Mouse (Mus musculus): Measurements from ENCODE around the gene Sema6d. TPM values are rescaled to one million over a fixed set of nuclear protein-coding genes. Genes with fewer than 3 reads are reported as not detected.

The Sema6d gene
- polyA plus RNA-seq, 2 experiments, result 12.9 to 19.1 TPM

DNA sequence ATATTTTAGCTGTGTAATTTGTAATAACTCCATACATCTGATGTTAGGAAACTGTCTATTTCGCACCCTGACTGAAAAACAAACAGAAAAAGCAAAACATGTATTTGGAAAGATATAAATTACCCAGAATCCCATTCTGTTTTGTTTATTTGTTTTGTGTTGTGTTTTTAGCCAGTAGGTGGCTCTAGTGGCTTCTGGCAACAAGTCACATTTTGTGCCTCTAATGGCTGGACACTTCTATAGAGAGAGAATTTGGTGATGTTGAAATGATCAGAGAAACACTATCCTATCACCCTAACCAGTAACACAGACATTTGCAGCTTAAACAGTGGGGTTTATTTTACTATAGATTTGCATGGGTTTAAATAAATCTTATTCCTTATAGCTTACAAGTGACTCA lies 515.6 kb downstream of the Sema6d start:
- Histone ChIP-seq H3K4me2 (replicated peaks; ENCODE audit: low read depth, low read length, severe bottlenecking) (no peak overlapping the region), H3K9me3 (ENCODE audit: control insufficient read depth, low read length) (no peaks in the 10 kb centered on the region), H3K4me1 (ENCODE audit: control insufficient read depth, insufficient read depth, low read length) (no peaks in the 10 kb centered on the region; the same call in 1 of the 2 replicates), H3K4me3 (replicated peaks; ENCODE audit: low read length) (no peak overlapping the region), H3K9ac (ENCODE audit: low read depth, low read length, severe bottlenecking) (no peak overlapping the region), H3K27me3 (ENCODE audit: control insufficient read depth, insufficient read depth, low read length) (peaks cover 8% of the 10 kb centered on the region; the same call in 1 of the 2 replicates), H3K36me3 (ENCODE audit: control insufficient read depth, insufficient read depth, low read length) (no peaks in the 10 kb centered on the region), H3K27ac (replicated peaks; ENCODE audit: low read depth, low read length) (no peak overlapping the region)
- no peak for TF ChIP-seq POLR2A (IDR thresholded peaks at IDR 0.05; ENCODE audit: borderline replicate concordance, extremely low read depth, insufficient read depth, insufficient read length)
- WGBS, result 88% methylated on average over 1 of the region's 1 CpGs
- ATAC-seq (ENCODE audit: low FRiP score, low read depth) (no peak), DNase-seq (ENCODE audit: low spot score) (no peak)

DNA sequence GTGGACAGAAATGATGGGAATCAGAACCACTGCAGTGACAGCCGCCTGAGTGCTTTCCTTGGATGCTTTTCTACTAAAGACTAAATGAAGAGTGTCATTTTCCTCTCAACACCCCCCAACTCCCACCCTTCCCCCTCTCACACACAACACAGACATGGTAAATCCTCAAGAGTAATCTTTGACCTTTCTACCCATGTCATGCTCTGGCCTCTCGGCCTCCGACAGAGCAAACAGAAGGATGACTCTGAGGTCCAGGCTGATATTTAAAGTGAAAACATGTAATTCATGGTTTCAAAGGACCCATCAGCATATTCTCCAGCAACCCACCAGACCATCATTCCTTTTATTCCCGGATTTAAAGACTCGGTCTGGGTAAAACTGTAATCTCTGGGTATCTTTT lies 518.2 kb downstream of the Sema6d start:
- H3K27ac ChIP-seq (replicated peaks; ENCODE audit: low read depth, low read length), result no peak overlapping the region
- no peaks in the 10 kb centered on the region for H3K4me1 ChIP-seq (ENCODE audit: control insufficient read depth, insufficient read depth, low read length)
- ATAC-seq (ENCODE audit: low FRiP score, low read depth) (no peak), DNase-seq (ENCODE audit: low spot score) (no peak)
- H3K4me2 ChIP-seq (replicated peaks; ENCODE audit: low read depth, low read length, severe bottlenecking), result no peak overlapping the region
- peaks cover 8% of the 10 kb centered on the region; the same call in 1 of the 2 replicates for H3K27me3 ChIP-seq (ENCODE audit: control insufficient read depth, insufficient read depth, low read length)
- no peaks in the 10 kb centered on the region for H3K36me3 ChIP-seq (ENCODE audit: control insufficient read depth, insufficient read depth, low read length)
- no peak overlapping the region for H3K4me3 ChIP-seq (replicated peaks; ENCODE audit: low read length)
- no peak overlapping the region for H3K9ac ChIP-seq (ENCODE audit: low read depth, low read length, severe bottlenecking)
- H3K9me3 ChIP-seq (ENCODE audit: control insufficient read depth, low read length), result no peaks in the 10 kb centered on the region
- WGBS, result 64% methylated on average over 5 of the region's 5 CpGs
- TF ChIP-seq POLR2A (IDR thresholded peaks at IDR 0.05; ENCODE audit: borderline replicate concordance, extremely low read depth, insufficient read depth, insufficient read length), result no peak

DNA sequence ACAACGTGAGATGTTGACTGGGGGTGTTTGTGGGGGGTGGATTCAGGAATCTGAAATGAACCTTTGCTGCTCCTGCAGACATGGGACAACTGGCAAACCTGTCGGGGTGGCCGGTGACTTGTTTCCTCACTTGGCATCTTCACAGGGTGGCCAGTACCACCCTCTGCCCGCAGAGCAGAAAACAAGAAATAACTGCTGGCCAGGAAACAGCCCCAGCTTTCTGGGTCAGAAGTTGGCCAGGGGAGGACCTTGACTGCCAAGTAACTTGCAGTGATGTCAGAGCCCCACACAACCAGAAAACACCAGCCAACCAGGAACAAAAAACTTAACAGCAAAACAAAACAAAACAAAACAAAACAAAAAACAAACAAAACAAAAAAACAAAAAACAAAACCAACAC lies 518.8 kb downstream of the Sema6d start:
- Histone ChIP-seq H3K9ac (ENCODE audit: low read depth, low read length, severe bottlenecking) (no peak overlapping the region), H3K4me1 (ENCODE audit: control insufficient read depth, insufficient read depth, low read length) (no peaks in the 10 kb centered on the region), H3K27ac (replicated peaks; ENCODE audit: low read depth, low read length) (no peak overlapping the region), H3K27me3 (ENCODE audit: control insufficient read depth, insufficient read depth, low read length) (peaks cover 8% of the 10 kb centered on the region; the same call in 1 of the 2 replicates), H3K36me3 (ENCODE audit: control insufficient read depth, insufficient read depth, low read length) (no peaks in the 10 kb centered on the region), H3K9me3 (ENCODE audit: control insufficient read depth, low read length) (no peaks in the 10 kb centered on the region), H3K4me3 (replicated peaks; ENCODE audit: low read length) (no peak overlapping the region), H3K4me2 (replicated peaks; ENCODE audit: low read depth, low read length, severe bottlenecking) (no peak overlapping the region)
- ATAC-seq (ENCODE audit: low FRiP score, low read depth), result no peak
- DNase-seq (ENCODE audit: low spot score), result no peak
- 65% methylated on average over 4 of the region's 4 CpGs for WGBS
- no peak for TF ChIP-seq POLR2A (IDR thresholded peaks at IDR 0.05; ENCODE audit: borderline replicate concordance, extremely low read depth, insufficient read depth, insufficient read length)

DNA sequence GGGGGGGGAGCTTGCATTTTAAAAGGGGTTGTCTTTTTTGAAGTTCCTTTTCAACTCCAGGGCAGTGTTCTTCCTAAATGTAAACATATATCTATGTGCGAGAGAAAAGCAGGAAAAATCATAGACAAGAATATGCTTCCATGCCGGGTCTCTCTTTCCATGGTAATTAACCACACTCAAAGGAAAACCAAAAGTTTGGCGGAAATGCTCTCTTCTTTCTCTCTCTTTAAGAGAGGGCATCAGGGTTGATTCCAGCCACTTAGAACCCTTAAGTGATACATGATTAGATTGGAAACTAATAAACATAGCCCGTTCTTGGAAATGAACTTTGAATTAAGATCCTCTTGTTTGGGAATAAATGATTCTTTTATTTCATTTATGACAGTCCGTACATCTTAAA lies 519.2 kb downstream of the Sema6d start:
- Histone ChIP-seq H3K9me3 (ENCODE audit: control insufficient read depth, low read length) (no peaks in the 10 kb centered on the region), H3K4me3 (replicated peaks; ENCODE audit: low read length) (peak overlapping the region; percentile 81), H3K9ac (ENCODE audit: low read depth, low read length, severe bottlenecking) (no peak overlapping the region), H3K27me3 (ENCODE audit: control insufficient read depth, insufficient read depth, low read length) (peaks cover 8% of the 10 kb centered on the region; the same call in 1 of the 2 replicates), H3K4me2 (replicated peaks; ENCODE audit: low read depth, low read length, severe bottlenecking) (peak overlapping the region; percentile 90; the same call in 1 of the 2 replicates), H3K36me3 (ENCODE audit: control insufficient read depth, insufficient read depth, low read length) (no peaks in the 10 kb centered on the region), H3K27ac (replicated peaks; ENCODE audit: low read depth, low read length) (0 out of 2 replicates have a peak overlapping the region, but pooled peaks have one; percentile 84), H3K4me1 (ENCODE audit: control insufficient read depth, insufficient read depth, low read length) (no peaks in the 10 kb centered on the region)
- TF ChIP-seq POLR2A (IDR thresholded peaks at IDR 0.05; ENCODE audit: borderline replicate concordance, extremely low read depth, insufficient read depth, insufficient read length), result no peak
- DNase-seq (ENCODE audit: low spot score), result no peak
- no peak for ATAC-seq (ENCODE audit: low FRiP score, low read depth)
- WGBS, result 18% methylated on average over 5 of the region's 5 CpGs

DNA sequence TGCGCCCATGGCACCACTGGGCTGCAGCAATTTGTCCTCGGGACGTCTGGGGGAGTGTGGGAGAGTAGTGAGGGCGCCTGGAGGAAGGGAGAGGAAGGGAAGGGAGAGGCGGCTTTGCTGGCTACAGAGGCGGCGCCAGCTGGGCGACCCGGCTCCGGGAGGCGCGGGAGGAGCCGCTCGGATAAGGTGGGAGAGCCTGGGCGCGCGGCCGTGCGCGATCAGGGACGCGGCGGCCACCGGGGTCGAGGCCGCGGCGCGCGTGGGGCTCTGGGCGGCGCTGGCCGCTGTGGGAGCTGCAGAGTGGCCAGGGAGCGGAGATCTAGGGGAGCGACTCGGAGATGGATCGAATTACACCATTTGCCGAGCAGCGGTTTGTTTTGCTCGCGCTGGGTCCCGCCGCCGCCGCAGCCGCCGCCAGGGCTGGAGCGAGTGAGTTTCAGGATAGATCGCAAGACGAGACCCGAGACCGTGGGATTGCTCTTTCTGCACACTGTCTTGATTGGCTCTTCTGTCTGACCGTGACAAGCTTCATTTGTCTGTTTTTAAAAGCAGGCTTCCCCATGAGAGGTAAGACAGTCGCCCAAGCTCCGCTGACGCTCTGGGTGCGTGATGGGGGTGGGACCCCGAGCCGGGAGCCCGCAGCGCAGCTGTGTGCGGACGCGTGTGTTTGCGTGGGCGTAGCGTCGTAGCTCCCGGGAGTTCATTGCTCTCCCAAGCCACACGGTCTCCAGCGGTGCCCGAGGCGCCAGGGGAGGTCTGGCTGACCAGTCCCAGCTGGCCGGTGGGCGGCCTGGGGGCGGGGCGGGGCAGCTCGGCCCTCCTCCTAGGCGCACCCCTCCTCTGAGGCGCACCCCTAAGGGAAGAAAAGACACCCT lies 520.2 kb downstream of the Sema6d start:
- peak overlapping the region; percentile 73 for H3K9ac ChIP-seq (ENCODE audit: low read depth, low read length, severe bottlenecking)
- DNase-seq (ENCODE audit: low spot score), result peak; percentile 84
- H3K4me1 ChIP-seq (ENCODE audit: control insufficient read depth, insufficient read depth, low read length), result no peaks in the 10 kb centered on the region
- H3K4me3 ChIP-seq (replicated peaks; ENCODE audit: low read length), result peak overlapping the region; percentile 81
- H3K4me2 ChIP-seq (replicated peaks; ENCODE audit: low read depth, low read length, severe bottlenecking), result peak overlapping the region; percentile 90
- no peak for TF ChIP-seq POLR2A (IDR thresholded peaks at IDR 0.05; ENCODE audit: borderline replicate concordance, extremely low read depth, insufficient read depth, insufficient read length)
- peaks cover 8% of the 10 kb centered on the region; the same call in 1 of the 2 replicates for H3K27me3 ChIP-seq (ENCODE audit: control insufficient read depth, insufficient read depth, low read length)
- no peaks in the 10 kb centered on the region for H3K9me3 ChIP-seq (ENCODE audit: control insufficient read depth, low read length)
- ATAC-seq (ENCODE audit: low FRiP score, low read depth), result peak; percentile 86
- under 1% methylated on average over 57 of the region's 80 CpGs for whole genome bisulfite sequencing
- peak overlapping the region; percentile 84 for H3K27ac ChIP-seq (replicated peaks; ENCODE audit: low read depth, low read length)
- H3K36me3 ChIP-seq (ENCODE audit: control insufficient read depth, insufficient read depth, low read length), result no peaks in the 10 kb centered on the region

Data from limb, embryonic 14.5 days (tissue).